Mouse (Mus musculus) hindbrain, embryonic 15.5 days (tissue): ENCODE results near the gene Ppp1r9a. TPM values are rescaled to one million over a fixed set of nuclear protein-coding genes. Genes with fewer than 3 reads are reported as not detected.

Experiments used
- ATAC-seq: fragments of 200-750 bp; cut with Nextera tagmentation; 2 replicates; pipeline ENCODE4 v1.8.0; 2017; ENCODE audit warnings: low read depth, moderate number of reproducible peaks, moderate TSS enrichment; ENCODE audit not compliant: low FRiP score
- H3K27ac ChIP-seq: fragments of 300-500 bp; sonication (generic); replicated peaks from 2 replicates; pipeline ENCODE4 v1.5.1; 2015; ENCODE audit warnings: mild to moderate bottlenecking, inconsistent platforms
- H3K27me3 ChIP-seq: fragments of 300-500 bp; sonication (generic); 2 replicates; pipeline ENCODE4 v1.6.1; 2015; ENCODE audit warnings: control low read depth, inconsistent platforms
- H3K36me3 ChIP-seq: fragments of 300-500 bp; sonication (generic); 2 replicates; pipeline ENCODE4 v1.6.1; 2015; ENCODE audit warnings: control low read depth, inconsistent platforms
- H3K4me1 ChIP-seq: fragments of 300-500 bp; sonication (generic); replicated peaks from 2 replicates; pipeline ENCODE4 v1.6.1; 2015; ENCODE audit warnings: control low read depth, inconsistent platforms
- H3K4me2 ChIP-seq: fragments of 300-500 bp; sonication (generic); 2 replicates; pipeline ENCODE4 v1.6.1; 2015; ENCODE audit warnings: moderate library complexity, mild to moderate bottlenecking, inconsistent platforms
- H3K4me3 ChIP-seq: fragments of 300-500 bp; sonication (generic); 2 replicates; pipeline ENCODE4 v1.5.1; 2015; ENCODE audit warnings: mild to moderate bottlenecking, inconsistent platforms
- H3K9ac ChIP-seq: fragments of 300-500 bp; sonication (generic); 2 replicates; pipeline ENCODE4 v1.6.1; 2015; ENCODE audit warnings: inconsistent platforms
- H3K9me3 ChIP-seq: fragments of 300-500 bp; sonication (generic); 2 replicates; pipeline ENCODE4 v1.6.1; 2016; ENCODE audit warnings: control low read depth, inconsistent platforms
- WGBS: fragments of 180-500 bp; shearing (Covaris S2); methylation state at CpG from one replicate; pipeline ENCODE4 v1.1.7; 2015; 5-methylcytosine and 5-hydroxymethylcytosine counted together
- polyA plus RNA-seq: library from polyadenylated mRNA; unstranded; fragments of >200 nt; fragmentation: Nextera tagmentation; extraction: Ambion mirVana; gene quantifications from 2 replicates; pipeline ENCODE4 v1.2.1, GENCODE M21; 2015

The Ppp1r9a gene
- polyA plus RNA-seq, 1 experiment from 2014 or later: 36.1 TPM

DNA sequence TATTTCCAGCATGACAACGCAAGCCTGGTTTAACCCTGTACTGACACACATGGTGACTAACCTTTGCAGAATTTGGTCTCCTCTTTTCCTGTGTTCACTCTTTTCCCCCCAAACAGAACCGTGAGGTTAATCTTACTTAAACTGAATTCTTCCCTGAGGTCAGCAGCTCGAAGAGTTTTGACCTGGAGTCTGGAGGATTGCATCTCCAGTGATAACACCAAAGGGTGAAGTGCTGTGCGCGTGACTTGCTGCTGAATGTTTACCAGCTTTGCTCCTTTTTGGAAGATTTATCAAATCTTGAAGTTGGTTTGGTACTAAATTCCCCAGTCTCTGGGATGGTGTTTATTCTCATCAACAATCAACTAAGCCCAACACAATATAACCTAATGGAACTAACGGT is 252.1 kb downstream of the Ppp1r9a start:
- Histone ChIP-seq H3K4me3 (no peak overlapping the region), H3K9ac (no peak overlapping the region), H3K36me3 (peaks cover 25% of the 10 kb centered on the region), H3K4me2 (no peak overlapping the region), H3K27ac (no peak overlapping the region), H3K27me3 (no peaks in the 10 kb centered on the region), H3K4me1 (0 out of 2 replicates have a peak, but pooled peaks cover 4% of the 10 kb centered on the region), H3K9me3 (no peaks in the 10 kb centered on the region)
- ATAC-seq: no peak
- WGBS: 91% methylated on average over 6 of the region's 6 CpGs

- Histone ChIP-seq H3K9ac (no peak overlapping the region), H3K4me1 (0 out of 2 replicates have a peak, but pooled peaks cover 4% of the 10 kb centered on the region), H3K9me3 (no peaks in the 10 kb centered on the region), H3K4me2 (no peak overlapping the region), H3K27me3 (no peaks in the 10 kb centered on the region), H3K4me3 (no peak overlapping the region), H3K36me3 (peaks cover 28% of the 10 kb centered on the region), H3K27ac (no peak overlapping the region)
- ATAC-seq: peak; percentile 38; the same call in 1 of the 2 replicates
- 73% methylated on average over 1 of the region's 1 CpGs for WGBS
Observed at GRCm38 (mm10) chr6:5155313-5155927, 252.7 kb downstream of the Ppp1r9a start.

- H3K9me3 ChIP-seq: no peaks in the 10 kb centered on the region
- H3K27ac ChIP-seq: no peak overlapping the region
- no peak for ATAC-seq
- no peak overlapping the region for H3K9ac ChIP-seq
- H3K36me3 ChIP-seq: peaks cover 28% of the 10 kb centered on the region
- no peak overlapping the region for H3K4me3 ChIP-seq
- no peaks in the 10 kb centered on the region for H3K27me3 ChIP-seq
- H3K4me2 ChIP-seq: no peak overlapping the region
- 84% methylated on average over 6 of the region's 6 CpGs for WGBS
- H3K4me1 ChIP-seq: no peaks in the 10 kb centered on the region
Observed at GRCm38 (mm10) chr6:5156541-5157425, 254.1 kb downstream of the Ppp1r9a start.

DNA sequence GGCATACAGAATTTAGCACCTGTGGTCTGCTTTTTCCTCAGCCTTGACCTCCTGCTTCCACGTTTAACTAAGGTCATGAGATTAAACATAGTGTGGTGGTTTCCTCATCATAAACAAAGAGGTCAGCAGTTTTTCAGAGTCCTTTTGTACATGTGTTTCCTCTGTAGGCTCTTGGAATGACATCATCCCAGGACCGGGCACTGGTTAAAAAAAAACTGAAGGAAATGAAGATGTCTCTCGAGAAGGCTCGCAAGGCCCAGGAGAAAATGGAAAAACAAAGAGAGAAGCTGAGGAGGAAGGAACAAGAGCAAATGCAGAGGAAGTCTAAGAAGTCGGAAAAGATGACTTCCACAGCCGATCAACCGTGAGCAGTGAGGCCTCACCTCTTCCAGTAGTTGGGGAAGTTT is 256.7 kb downstream of the Ppp1r9a start:
- H3K4me1 ChIP-seq: no peaks in the 10 kb centered on the region
- ATAC-seq: no peak
- H3K4me3 ChIP-seq: no peak overlapping the region
- H3K27ac ChIP-seq: no peak overlapping the region
- H3K27me3 ChIP-seq: no peaks in the 10 kb centered on the region
- WGBS: 86% methylated on average over 7 of the region's 7 CpGs
- H3K36me3 ChIP-seq: peaks cover 24% of the 10 kb centered on the region
- H3K9me3 ChIP-seq: no peaks in the 10 kb centered on the region
- H3K4me2 ChIP-seq: no peak overlapping the region
- H3K9ac ChIP-seq: no peak overlapping the region

DNA sequence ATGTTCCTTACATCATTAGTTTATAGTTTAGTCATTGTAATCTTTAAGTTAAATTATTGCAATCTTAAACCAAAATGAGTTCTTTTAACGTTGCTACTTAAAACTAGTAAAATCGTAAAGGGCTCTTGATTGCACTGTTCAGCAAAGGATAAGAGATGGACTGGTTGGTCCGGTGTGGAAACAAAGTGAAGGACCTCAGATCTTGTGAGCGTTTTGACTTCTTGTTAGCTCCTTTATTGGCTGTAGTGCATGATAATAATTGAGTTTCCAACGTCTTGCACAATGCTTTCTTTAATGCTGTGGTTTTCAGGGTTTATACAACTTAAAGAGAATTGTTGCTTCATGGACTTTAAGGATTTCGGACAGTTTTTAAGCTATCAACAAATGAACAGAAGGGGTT is 259.3 kb downstream of the Ppp1r9a start:
- Histone ChIP-seq H3K36me3 (peaks cover 15% of the 10 kb centered on the region; the same call in 1 of the 2 replicates), H3K4me3 (no peak overlapping the region), H3K4me1 (no peaks in the 10 kb centered on the region), H3K27ac (no peak overlapping the region), H3K27me3 (no peaks in the 10 kb centered on the region), H3K9me3 (no peaks in the 10 kb centered on the region), H3K4me2 (no peak overlapping the region), H3K9ac (no peak overlapping the region)
- 93% methylated on average over 6 of the region's 6 CpGs for WGBS
- no peak for ATAC-seq

GRCm38 (mm10) chr6:5163507-5164144 is 260.9 kb downstream of the Ppp1r9a start:
- H3K4me3 ChIP-seq: no peak overlapping the region
- H3K27me3 ChIP-seq: no peaks in the 10 kb centered on the region
- no peak for ATAC-seq
- no peak overlapping the region for H3K4me2 ChIP-seq
- no peaks in the 10 kb centered on the region for H3K4me1 ChIP-seq
- H3K9ac ChIP-seq: no peak overlapping the region
- peaks cover 14% of the 10 kb centered on the region; the same call in 1 of the 2 replicates for H3K36me3 ChIP-seq
- no peak overlapping the region for H3K27ac ChIP-seq
- WGBS: 97% methylated on average over 14 of the region's 14 CpGs
- no peaks in the 10 kb centered on the region for H3K9me3 ChIP-seq

GRCm38 (mm10) chr6:5164855-5165254 is 262.1 kb downstream of the Ppp1r9a start:
- H3K9ac ChIP-seq: no peak overlapping the region
- no peak overlapping the region; the same call in 1 of the 2 replicates for H3K27ac ChIP-seq
- ATAC-seq: no peak
- H3K4me3 ChIP-seq: no peak overlapping the region
- H3K9me3 ChIP-seq: no peaks in the 10 kb centered on the region
- no peaks in the 10 kb centered on the region for H3K4me1 ChIP-seq
- no peak overlapping the region for H3K4me2 ChIP-seq
- H3K27me3 ChIP-seq: no peaks in the 10 kb centered on the region
- 0 out of 2 replicates have a peak, but pooled peaks cover 2% of the 10 kb centered on the region for H3K36me3 ChIP-seq
- WGBS: 68% methylated on average over 9 of the region's 9 CpGs

GRCm38 (mm10) chr6:5167051-5167677 is 264.4 kb downstream of the Ppp1r9a start:
- 24% methylated on average over 14 of the region's 14 CpGs for WGBS
- no peak overlapping the region for H3K4me3 ChIP-seq

GRCm38 (mm10) chr6:5168158-5168557 is 265.4 kb downstream of the Ppp1r9a start:
- WGBS: 74% methylated on average over 9 of the region's 9 CpGs
- Histone ChIP-seq H3K27ac (no peak overlapping the region), H3K4me2 (no peak overlapping the region), H3K27me3 (no peaks in the 10 kb centered on the region), H3K4me3 (no peak overlapping the region), H3K9ac (no peak overlapping the region), H3K9me3 (no peaks in the 10 kb centered on the region), H3K36me3 (no peaks in the 10 kb centered on the region), H3K4me1 (0 out of 2 replicates have a peak, but pooled peaks cover 3% of the 10 kb centered on the region)
- ATAC-seq: no peak

More at GRCm38 (mm10) chr6:5167051-5167677, 264.4 kb downstream of the Ppp1r9a start:
- no peak for ATAC-seq
- Histone ChIP-seq H3K27ac (no peak overlapping the region), H3K4me1 (no peaks in the 10 kb centered on the region), H3K36me3 (no peaks in the 10 kb centered on the region), H3K9ac (no peak overlapping the region), H3K9me3 (no peaks in the 10 kb centered on the region), H3K4me2 (peak overlapping the region; percentile 33), H3K27me3 (no peaks in the 10 kb centered on the region)

DNA sequence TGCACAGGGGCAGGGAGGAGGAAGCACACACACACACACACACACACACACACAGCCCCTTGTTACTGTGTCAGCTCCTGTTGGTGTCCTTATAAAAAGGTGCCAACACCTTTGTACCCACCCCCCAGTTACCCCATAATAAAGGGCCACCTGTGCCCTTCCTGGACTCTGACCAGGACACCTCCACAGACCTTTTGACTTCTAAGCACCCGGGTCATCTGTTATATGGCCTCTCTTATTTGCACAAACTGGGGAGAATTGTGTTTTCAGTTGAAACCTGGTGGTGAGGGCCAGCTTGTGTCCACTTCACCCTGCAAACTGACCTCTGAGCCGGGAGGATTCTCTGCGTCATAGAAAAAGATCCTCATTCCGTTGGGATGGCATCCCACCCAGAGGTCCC is 268.7 kb downstream of the Ppp1r9a start:
- WGBS: 83% methylated on average over 4 of the region's 4 CpGs
- ATAC-seq: no peak

DNA sequence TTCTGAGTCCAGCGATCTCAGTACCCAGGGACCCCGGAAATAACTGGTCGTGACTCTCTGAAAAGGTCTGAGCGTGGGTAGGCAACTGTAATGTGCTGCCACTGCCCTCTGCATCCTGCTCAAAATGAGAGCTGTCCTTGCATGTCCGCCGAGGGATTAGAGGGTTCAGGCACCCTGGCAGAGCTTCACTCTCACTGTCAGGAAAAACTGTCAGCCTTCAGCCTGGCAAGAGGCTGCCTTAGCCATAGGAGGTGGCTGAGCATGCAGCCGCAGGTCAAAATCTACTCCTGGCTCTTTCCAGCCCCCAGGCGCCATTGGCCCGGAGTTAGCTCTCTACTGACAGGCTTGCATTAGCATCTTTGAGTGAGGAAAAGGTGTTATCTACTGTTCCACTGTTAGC is 269.9 kb downstream of the Ppp1r9a start:
- Histone ChIP-seq H3K9me3 (no peaks in the 10 kb centered on the region), H3K27me3 (no peaks in the 10 kb centered on the region), H3K36me3 (no peaks in the 10 kb centered on the region), H3K9ac (no peak overlapping the region), H3K27ac (no peak overlapping the region), H3K4me2 (no peak overlapping the region), H3K4me3 (no peak overlapping the region), H3K4me1 (0 out of 2 replicates have a peak, but pooled peaks cover 3% of the 10 kb centered on the region)
- WGBS: 74% methylated on average over 9 of the region's 9 CpGs
- peak; percentile 32; the same call in 1 of the 2 replicates for ATAC-seq

More for the DNA sequence above, 268.7 kb downstream of the Ppp1r9a start:
- no peaks in the 10 kb centered on the region for H3K36me3 ChIP-seq
- H3K27ac ChIP-seq: no peak overlapping the region
- no peak overlapping the region for H3K9ac ChIP-seq
- H3K27me3 ChIP-seq: no peaks in the 10 kb centered on the region
- no peak overlapping the region for H3K4me3 ChIP-seq
- 0 out of 2 replicates have a peak, but pooled peaks cover 3% of the 10 kb centered on the region for H3K4me1 ChIP-seq
- no peaks in the 10 kb centered on the region for H3K9me3 ChIP-seq
- no peak overlapping the region for H3K4me2 ChIP-seq
